Mouse (Mus musculus) embryonic facial prominence, embryonic 15.5 days (tissue): ENCODE data around the gene Htra1. TPM values are rescaled to one million over a fixed set of nuclear protein-coding genes. Genes with fewer than 3 reads are reported as not detected.

ENCODE experiments used
- ATAC-seq: fragments of 200-750 bp; cut with Nextera tagmentation; 2 replicates; pipeline ENCODE4 v1.8.0; 2017; ENCODE audit warnings: low read depth, moderate TSS enrichment; ENCODE audit not compliant: insufficient number of reproducible peaks, low FRiP score, low TSS enrichment
- H3K27ac ChIP-seq: fragments of 300-500 bp; sonication (generic); replicated peaks from 2 replicates; pipeline ENCODE4 v1.5.1; 2015; ENCODE audit warnings: mild to moderate bottlenecking, inconsistent platforms
- H3K27me3 ChIP-seq: fragments of 300-500 bp; sonication (generic); 2 replicates; pipeline ENCODE4 v1.6.1; 2015; ENCODE audit warnings: inconsistent platforms
- H3K36me3 ChIP-seq: fragments of 300-500 bp; sonication (generic); 2 replicates; pipeline ENCODE4 v1.6.1; 2015; ENCODE audit warnings: mild to moderate bottlenecking, inconsistent platforms
- H3K4me1 ChIP-seq: fragments of 300-500 bp; sonication (generic); 2 replicates; pipeline ENCODE4 v1.6.1; 2015; ENCODE audit warnings: inconsistent platforms
- H3K4me2 ChIP-seq: fragments of 300-500 bp; sonication (generic); replicated peaks from 2 replicates; pipeline ENCODE4 v1.6.1; 2015; ENCODE audit warnings: mild to moderate bottlenecking, inconsistent platforms
- H3K4me3 ChIP-seq: fragments of 300-500 bp; sonication (generic); replicated peaks from 2 replicates; pipeline ENCODE4 v1.5.1; 2015; ENCODE audit warnings: mild to moderate bottlenecking, inconsistent platforms
- H3K9ac ChIP-seq: fragments of 300-500 bp; sonication (generic); 2 replicates; pipeline ENCODE4 v1.6.1; 2015; ENCODE audit warnings: inconsistent platforms
- H3K9me3 ChIP-seq: fragments of 300-500 bp; sonication (generic); replicated peaks from 2 replicates; pipeline ENCODE4 v1.6.1; 2016; ENCODE audit warnings: inconsistent platforms
- WGBS: fragments of 180-500 bp; shearing (Covaris S2); methylation state at CpG from one replicate; pipeline ENCODE4 v1.1.7; 2015; 5-methylcytosine and 5-hydroxymethylcytosine counted together
- polyA plus RNA-seq: library from polyadenylated mRNA; unstranded; fragments of >200 nt; fragmentation: Nextera tagmentation; extraction: Ambion mirVana; gene quantifications from 2 replicates; pipeline ENCODE4 v1.2.1, GENCODE M21; 2015

Htra1 gene
- polyA plus RNA-seq, 1 experiment from 2014 or later: 116 TPM

- H3K27me3 ChIP-seq: peaks cover 53% of the 10 kb centered on the region
- H3K27ac ChIP-seq: no peak overlapping the region
- H3K4me2 ChIP-seq: peak overlapping the region; percentile 92
- no peaks in the 10 kb centered on the region for H3K9me3 ChIP-seq
- H3K36me3 ChIP-seq: no peaks in the 10 kb centered on the region
- under 1% methylated on average over 49 of the region's 49 CpGs for WGBS
- H3K9ac ChIP-seq: peak overlapping the region; percentile 47
- H3K4me1 ChIP-seq: peaks cover 27% of the 10 kb centered on the region
- H3K4me3 ChIP-seq: peak overlapping the region; percentile 57
- ATAC-seq: peak; percentile 34; the same call in 1 of the 2 replicates
These were observed 601 bp downstream of the Htra1 start for GRCm38 (mm10) chr7:130936472-130936951.

GRCm38 (mm10) chr7:130937266-130937841 lies 1.4 kb downstream of the Htra1 start:
- H3K27ac ChIP-seq: no peak overlapping the region
- no peaks in the 10 kb centered on the region for H3K9me3 ChIP-seq
- H3K27me3 ChIP-seq: peaks cover 53% of the 10 kb centered on the region
- H3K4me2 ChIP-seq: peak overlapping the region; percentile 92
- H3K9ac ChIP-seq: no peak overlapping the region
- no peaks in the 10 kb centered on the region for H3K36me3 ChIP-seq
- peak overlapping the region; percentile 57 for H3K4me3 ChIP-seq
- H3K4me1 ChIP-seq: peaks cover 27% of the 10 kb centered on the region
- no peak for ATAC-seq
- whole genome bisulfite sequencing: 27% methylated on average over 12 of the region's 12 CpGs

GRCm38 (mm10) chr7:130938005-130938404 lies 2.1 kb downstream of the Htra1 start:
- Histone ChIP-seq H3K4me2 (peak overlapping the region; percentile 92; the same call in 1 of the 2 replicates), H3K4me1 (peaks cover 27% of the 10 kb centered on the region), H3K27ac (no peak overlapping the region), H3K9me3 (no peaks in the 10 kb centered on the region), H3K36me3 (no peaks in the 10 kb centered on the region), H3K9ac (no peak overlapping the region), H3K4me3 (no peak overlapping the region), H3K27me3 (peaks cover 52% of the 10 kb centered on the region)
- ATAC-seq: no peak
- 64% methylated on average over 4 of the region's 4 CpGs for WGBS

- H3K9ac ChIP-seq: no peak overlapping the region
- H3K36me3 ChIP-seq: no peaks in the 10 kb centered on the region
- no peaks in the 10 kb centered on the region for H3K9me3 ChIP-seq
- 89% methylated on average over 8 of the region's 8 CpGs for WGBS
- no peak overlapping the region for H3K27ac ChIP-seq
- peaks cover 27% of the 10 kb centered on the region for H3K4me1 ChIP-seq
- ATAC-seq: no peak
- peaks cover 44% of the 10 kb centered on the region for H3K27me3 ChIP-seq
- no peak overlapping the region for H3K4me3 ChIP-seq
- no peak overlapping the region for H3K4me2 ChIP-seq
These were observed 3.0 kb downstream of the Htra1 start for GRCm38 (mm10) chr7:130938896-130939295.

- no peak overlapping the region for H3K9ac ChIP-seq
- H3K4me2 ChIP-seq: no peak overlapping the region
- H3K36me3 ChIP-seq: no peaks in the 10 kb centered on the region
- H3K4me3 ChIP-seq: no peak overlapping the region
- H3K4me1 ChIP-seq: peaks cover 19% of the 10 kb centered on the region
- peaks cover 32% of the 10 kb centered on the region for H3K27me3 ChIP-seq
- ATAC-seq: no peak
- no peaks in the 10 kb centered on the region for H3K9me3 ChIP-seq
- no peak overlapping the region for H3K27ac ChIP-seq
- WGBS: 73% methylated on average over 8 of the region's 8 CpGs
These were observed 4.8 kb downstream of the Htra1 start for GRCm38 (mm10) chr7:130940733-130941132.

- no peak for ATAC-seq
- H3K9ac ChIP-seq: no peak overlapping the region
- H3K36me3 ChIP-seq: no peaks in the 10 kb centered on the region
- WGBS: 68% methylated on average over 9 of the region's 9 CpGs
- no peaks in the 10 kb centered on the region for H3K9me3 ChIP-seq
- no peak overlapping the region for H3K4me2 ChIP-seq
- H3K4me3 ChIP-seq: no peak overlapping the region
- peaks cover 8% of the 10 kb centered on the region; the same call in 1 of the 2 replicates for H3K4me1 ChIP-seq
- H3K27ac ChIP-seq: no peak overlapping the region
- H3K27me3 ChIP-seq: peaks cover 10% of the 10 kb centered on the region
These were observed 7.5 kb downstream of the Htra1 start for GRCm38 (mm10) chr7:130943280-130943895.

- no peaks in the 10 kb centered on the region for H3K36me3 ChIP-seq
- H3K4me1 ChIP-seq: peaks cover 19% of the 10 kb centered on the region
- no peaks in the 10 kb centered on the region for H3K9me3 ChIP-seq
- H3K9ac ChIP-seq: no peak overlapping the region
- H3K27ac ChIP-seq: no peak overlapping the region
- no peak overlapping the region for H3K4me2 ChIP-seq
- ATAC-seq: no peak
- H3K4me3 ChIP-seq: no peak overlapping the region
- WGBS: 88% methylated on average over 11 of the region's 11 CpGs
- H3K27me3 ChIP-seq: no peaks in the 10 kb centered on the region
These were observed 9.0 kb downstream of the Htra1 start for GRCm38 (mm10) chr7:130944766-130945475.

GRCm38 (mm10) chr7:130945730-130946129 lies 9.8 kb downstream of the Htra1 start:
- Histone ChIP-seq H3K4me2 (no peak overlapping the region), H3K9ac (no peak overlapping the region), H3K36me3 (no peaks in the 10 kb centered on the region), H3K4me1 (peaks cover 19% of the 10 kb centered on the region), H3K9me3 (no peaks in the 10 kb centered on the region), H3K27me3 (no peaks in the 10 kb centered on the region), H3K27ac (no peak overlapping the region), H3K4me3 (no peak overlapping the region)
- 87% methylated on average over 3 of the region's 3 CpGs for WGBS
- ATAC-seq: no peak

GRCm38 (mm10) chr7:130946303-130946702 lies 10.4 kb downstream of the Htra1 start:
- Histone ChIP-seq H3K36me3 (no peaks in the 10 kb centered on the region), H3K27ac (no peak overlapping the region), H3K27me3 (no peaks in the 10 kb centered on the region), H3K4me2 (no peak overlapping the region), H3K4me1 (peaks cover 19% of the 10 kb centered on the region), H3K9me3 (no peaks in the 10 kb centered on the region), H3K9ac (no peak overlapping the region), H3K4me3 (no peak overlapping the region)
- ATAC-seq: no peak
- WGBS: 63% methylated on average over 12 of the region's 12 CpGs

GRCm38 (mm10) chr7:130948563-130949208 lies 12.8 kb downstream of the Htra1 start:
- Histone ChIP-seq H3K27me3 (no peaks in the 10 kb centered on the region), H3K4me1 (peaks cover 22% of the 10 kb centered on the region), H3K9me3 (no peaks in the 10 kb centered on the region), H3K9ac (no peak overlapping the region), H3K27ac (peak overlapping the region; percentile 65), H3K4me3 (no peak overlapping the region), H3K36me3 (no peaks in the 10 kb centered on the region), H3K4me2 (0 out of 2 replicates have a peak overlapping the region, but pooled peaks have one; percentile 6)
- no peak for ATAC-seq
- WGBS: 44% methylated on average over 5 of the region's 5 CpGs

- H3K27ac ChIP-seq: peak overlapping the region; percentile 65; the same call in 1 of the 2 replicates
- H3K36me3 ChIP-seq: no peaks in the 10 kb centered on the region
- no peaks in the 10 kb centered on the region for H3K27me3 ChIP-seq
- peaks cover 24% of the 10 kb centered on the region for H3K4me1 ChIP-seq
- no peak overlapping the region for H3K4me2 ChIP-seq
- H3K9ac ChIP-seq: no peak overlapping the region
- WGBS: 37% methylated on average over 7 of the region's 8 CpGs
- no peaks in the 10 kb centered on the region for H3K9me3 ChIP-seq
- peak; percentile 66; the same call in 1 of the 2 replicates for ATAC-seq
- H3K4me3 ChIP-seq: no peak overlapping the region
These were observed 13.4 kb downstream of the Htra1 start for GRCm38 (mm10) chr7:130949331-130949751.
